Mouse (Mus musculus): ENCODE measurements at regions not wholly inside any gene's neighbourhood (a gene's known extent, or its start where the extent isn't known, plus 50 kb on each side); places are given as distances from the start of the nearest gene placed in this dataset.

- CTCF ChIA-PET, result no interaction called here
These were observed 611.4 kb upstream of the Clint1 start for GRCm38 (mm10) chr11:45240419-45240818.

DNA sequence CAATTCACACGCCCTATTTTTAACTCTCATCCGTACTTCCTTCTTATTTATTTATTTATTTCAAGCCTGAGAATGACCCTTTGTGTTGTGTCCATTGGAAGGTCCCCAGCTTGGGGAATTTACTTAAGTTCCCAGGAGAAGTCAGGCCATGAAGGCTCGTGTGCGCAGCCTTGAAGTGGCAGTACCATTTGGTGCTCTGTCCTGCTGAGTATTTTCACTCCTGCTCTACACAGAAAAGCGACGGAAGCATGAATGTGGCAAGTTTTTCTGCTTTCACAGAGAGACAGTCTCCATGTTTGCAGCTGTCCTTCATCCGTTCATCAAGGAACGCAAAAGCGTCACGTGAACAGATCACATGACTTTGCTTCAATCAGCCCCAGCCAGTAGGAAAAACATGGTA, 610.2 kb upstream of the Clint1 start:
- CTCF ChIA-PET, result no interaction called here

GRCm38 (mm10) chr11:45244796-45245195, 607.1 kb upstream of the Clint1 start:
- CTCF ChIA-PET, result no interaction called here

GRCm38 (mm10) chr11:45256019-45256418, 595.8 kb upstream of the Clint1 start:
- CTCF ChIA-PET, result no interaction called here

DNA sequence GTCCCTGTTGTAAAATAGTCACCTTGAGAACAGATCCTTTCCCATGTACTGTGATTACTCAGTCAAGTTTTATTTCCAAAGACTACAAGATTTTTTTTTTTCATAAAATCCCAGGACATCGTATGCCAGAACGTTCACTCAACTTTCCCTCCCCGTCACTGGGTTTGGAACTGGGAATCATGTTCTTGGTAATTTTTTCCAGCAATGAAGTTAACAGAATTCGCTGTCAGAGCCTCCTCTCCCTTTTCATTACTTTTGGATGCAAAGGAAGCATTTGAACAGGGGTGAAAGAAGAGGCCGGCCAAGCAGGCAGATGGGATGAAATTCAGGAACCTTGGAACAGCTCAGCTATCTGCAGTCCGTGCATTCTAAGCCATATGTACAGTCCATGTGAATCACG, 589.7 kb upstream of the Clint1 start:
- CTCF ChIA-PET, result no interaction called here

GRCm38 (mm10) chr11:45264001-45264400, 587.9 kb upstream of the Clint1 start:
- CTCF ChIA-PET, result interaction anchor here (1.2 kb wide), 1 partner anchor 13 kb away, joined by 4 read pairs; no protein-coding TSS in a partner anchor

DNA sequence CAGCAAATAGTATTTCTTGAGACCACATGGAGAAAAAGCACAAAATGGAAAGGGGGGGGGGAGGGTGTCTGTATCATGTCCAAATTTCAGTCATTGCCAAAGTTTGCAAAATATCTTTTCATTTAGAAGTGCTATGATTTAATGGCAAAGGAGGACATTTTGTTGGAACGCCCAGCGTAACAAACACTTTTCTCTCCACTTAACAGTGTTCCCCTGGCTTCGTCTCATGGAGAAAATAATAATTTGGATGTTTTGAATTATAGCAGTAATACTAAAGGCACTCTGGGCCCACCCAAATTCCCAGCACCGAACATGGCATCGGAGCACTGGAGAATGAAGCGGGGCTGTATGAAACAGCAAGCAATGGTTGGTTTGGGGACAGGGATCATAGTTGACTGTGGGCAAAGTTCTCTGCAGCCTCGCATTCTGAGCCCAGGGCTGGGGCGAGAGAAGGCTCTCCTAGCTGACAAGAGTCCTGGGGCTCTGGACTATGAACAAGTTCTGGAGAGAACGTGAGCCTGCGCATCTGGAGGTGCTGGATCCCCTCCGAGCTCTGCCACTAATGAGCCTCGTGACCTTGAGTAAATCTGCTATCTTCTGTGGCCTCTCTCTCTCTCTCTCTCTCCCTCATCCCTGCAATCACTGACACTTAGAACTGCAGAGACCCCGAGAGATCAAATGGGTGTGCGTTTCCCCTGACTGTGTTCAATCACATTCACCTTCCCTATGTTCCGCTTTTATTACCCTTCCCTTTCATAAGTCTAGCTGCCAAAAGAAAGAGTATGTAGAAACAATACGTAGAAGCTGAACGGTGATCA, 586.5 kb upstream of the Clint1 start:
- CTCF ChIA-PET, result no interaction called here

DNA sequence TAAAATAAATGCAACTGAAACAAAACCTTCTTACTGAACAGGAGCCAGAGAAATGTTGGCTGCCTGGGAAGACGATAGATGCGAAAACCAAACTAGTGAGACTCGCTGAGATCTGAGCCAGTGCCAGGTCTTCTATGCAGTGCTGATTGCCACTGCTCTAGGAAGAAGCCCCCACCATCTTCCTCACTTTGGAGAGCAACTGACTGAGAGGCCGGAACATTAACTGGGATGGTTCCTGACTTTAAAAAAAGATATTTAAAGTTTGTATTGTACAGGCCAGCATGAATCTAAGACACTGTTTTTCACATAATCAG, 585.9 kb upstream of the Clint1 start:
- CTCF ChIA-PET, result no interaction called here

DNA sequence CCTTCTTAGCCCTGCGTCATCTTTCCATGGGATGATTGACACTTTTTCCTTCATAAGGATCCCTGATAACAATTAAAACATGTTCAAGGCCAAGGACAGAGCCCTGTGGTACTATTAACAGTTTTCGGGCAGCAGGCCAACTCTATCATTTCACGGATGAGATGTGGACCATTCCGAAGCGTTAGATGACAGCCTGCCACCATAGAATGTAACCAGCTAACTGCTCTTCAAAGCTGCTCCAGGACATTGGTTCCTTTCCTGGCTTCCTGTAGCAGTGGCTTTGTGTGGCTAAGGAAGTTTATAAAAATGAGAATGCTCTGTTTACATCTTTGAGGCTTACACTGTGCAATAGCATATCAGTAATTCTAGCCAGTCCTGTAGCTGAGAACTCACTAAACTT, 582.6 kb upstream of the Clint1 start:
- CTCF ChIA-PET, result interaction anchor here (0.6 kb wide), 1 partner anchor 261 kb away, joined by 3 read pairs; no protein-coding TSS in a partner anchor

GRCm38 (mm10) chr11:45271206-45271605, 580.6 kb upstream of the Clint1 start:
- CTCF ChIA-PET, result interaction anchor here (0.6 kb wide), 2 partner anchors 42 to 337 kb away, joined by 3 to 5 read pairs; no protein-coding TSS in a partner anchor

DNA sequence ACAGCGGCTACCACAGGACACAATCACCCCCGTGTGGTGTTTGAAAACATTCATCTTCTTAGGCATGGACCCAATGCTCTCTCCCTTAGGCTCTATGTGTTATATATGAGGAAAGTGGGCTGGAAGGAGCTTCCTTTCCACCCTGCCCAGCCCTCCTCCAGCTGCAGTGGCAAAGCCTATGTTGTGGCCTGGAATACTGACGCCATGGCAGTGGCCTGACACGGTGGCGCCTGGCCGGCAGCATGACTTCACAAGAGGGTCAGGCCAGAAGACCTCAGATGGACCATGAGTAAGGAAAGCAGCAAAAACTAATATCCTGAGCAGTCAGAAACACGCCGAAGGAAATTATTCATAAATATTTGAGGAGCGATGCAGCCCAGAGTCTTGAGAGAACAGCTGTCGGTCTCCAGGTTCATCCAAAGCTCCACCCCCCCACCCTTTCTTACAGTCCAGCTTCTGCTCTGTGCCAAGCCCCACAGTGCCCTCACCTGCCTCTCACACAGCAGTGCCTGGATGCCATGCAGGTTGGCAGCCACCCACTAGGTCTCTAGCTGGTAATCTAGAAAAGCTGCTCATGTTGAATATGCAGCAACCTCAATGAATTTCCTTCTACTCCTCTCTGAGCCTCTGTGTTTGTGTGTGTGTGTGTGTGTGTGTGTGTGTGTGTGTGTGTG, 577.3 kb upstream of the Clint1 start:
- CTCF ChIA-PET, result interaction anchor here (0.6 kb wide), 2 partner anchors 10 to 667 kb away, joined by 3 to 4 read pairs; no protein-coding TSS in a partner anchor

GRCm38 (mm10) chr11:45275170-45275569, 576.7 kb upstream of the Clint1 start:
- CTCF ChIA-PET, result no interaction called here

DNA sequence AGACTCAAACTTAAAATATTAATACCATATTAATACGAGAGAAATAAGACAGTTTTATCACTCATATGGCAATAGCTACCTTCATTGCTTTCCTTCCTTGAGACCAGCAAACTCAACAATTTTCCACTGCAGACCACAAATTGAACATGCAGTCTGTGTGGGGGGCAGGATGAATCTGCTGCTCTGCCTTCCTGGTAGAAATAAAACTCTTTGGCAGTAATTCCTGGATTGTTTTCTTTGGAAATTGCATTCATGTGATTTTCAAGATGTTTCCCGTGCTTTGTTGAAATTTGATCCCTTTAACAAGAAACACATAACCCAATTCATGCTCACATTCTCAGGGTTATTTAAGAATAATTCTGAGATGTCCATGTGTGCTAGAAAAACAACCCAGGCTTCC, 555.1 kb upstream of the Clint1 start:
- CTCF ChIA-PET, result no interaction called here

DNA sequence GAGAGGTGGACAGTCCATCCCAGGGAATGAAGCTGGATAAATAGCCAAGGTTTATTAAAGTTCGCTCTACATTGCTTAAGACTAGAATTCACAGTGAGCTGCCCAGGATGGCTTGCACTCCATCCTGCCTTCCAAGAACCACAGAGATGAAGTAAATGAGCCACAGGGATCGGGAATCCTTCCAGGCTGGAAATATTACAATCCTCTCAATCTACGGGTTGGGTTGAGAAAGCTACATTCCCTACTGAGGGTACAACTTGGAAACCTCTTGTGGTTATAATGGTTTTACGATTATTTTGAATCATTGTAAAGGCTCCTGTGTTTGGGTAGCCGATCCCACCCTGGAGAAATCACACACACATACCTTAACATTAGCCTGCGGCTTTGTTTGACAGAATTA, 539.9 kb upstream of the Clint1 start:
- CTCF ChIA-PET, result no interaction called here

DNA sequence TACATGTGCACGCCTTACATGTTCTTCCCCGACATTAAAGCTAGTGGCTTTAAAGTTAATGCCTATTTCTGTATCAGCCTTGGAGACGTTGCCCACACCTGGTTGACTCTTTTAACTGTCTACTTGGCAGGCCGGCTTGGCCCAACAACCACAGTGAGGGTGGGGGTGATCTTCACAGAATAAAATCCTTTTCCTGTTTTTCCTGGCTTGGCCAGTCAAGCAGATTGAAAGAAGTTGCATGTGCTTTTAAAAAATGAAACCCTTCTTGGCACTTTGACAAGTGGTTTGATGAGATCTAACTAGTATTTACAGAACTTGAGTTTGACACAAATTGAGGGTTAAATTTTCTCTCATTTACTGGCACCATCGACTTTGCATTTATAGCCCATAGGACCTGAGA, 528.1 kb upstream of the Clint1 start:
- CTCF ChIA-PET, result interaction anchor here (0.7 kb wide), 1 partner anchor 15 kb away, joined by 5 read pairs; no protein-coding TSS in a partner anchor

DNA sequence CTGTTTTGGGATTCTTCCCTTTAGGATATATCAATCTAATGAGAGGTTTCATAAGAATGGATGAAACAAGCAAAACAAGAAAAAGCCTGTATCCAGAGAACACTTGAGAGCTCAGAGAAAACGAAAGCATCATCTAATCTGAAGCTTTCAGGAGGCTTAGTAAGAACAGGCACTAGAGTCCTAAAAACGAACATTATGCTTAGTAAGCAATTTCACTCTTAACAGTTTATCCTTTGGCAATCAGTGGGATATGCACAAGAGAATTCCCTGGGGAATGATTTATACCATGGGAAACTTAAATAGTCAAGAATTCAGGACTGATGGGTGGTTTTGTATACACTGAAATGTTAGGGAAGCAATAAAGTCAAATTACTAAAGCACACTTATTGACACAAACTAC, 521.5 kb upstream of the Clint1 start:
- CTCF ChIA-PET, result no interaction called here

DNA sequence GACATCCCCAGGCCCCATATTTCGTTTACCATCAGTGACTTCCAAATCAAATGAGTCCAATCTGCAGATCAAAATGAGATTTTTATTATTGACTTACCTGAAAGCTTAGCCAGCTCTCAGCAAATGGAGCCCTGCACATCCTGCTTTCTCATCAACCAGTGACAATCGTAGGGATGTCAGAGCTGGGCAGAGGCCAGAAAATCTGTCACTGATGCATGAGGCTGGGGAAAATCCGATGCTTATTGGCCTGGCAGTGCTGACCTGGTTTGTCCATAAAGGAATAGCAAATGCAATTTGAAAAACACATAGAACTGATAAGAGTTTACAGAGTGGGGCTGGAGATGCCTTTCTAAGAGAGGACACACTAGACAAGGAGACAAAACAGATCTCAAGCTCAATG, 518.1 kb upstream of the Clint1 start:
- CTCF ChIA-PET, result no interaction called here

- CTCF ChIA-PET, result no interaction called here
These were observed 502.5 kb upstream of the Clint1 start for GRCm38 (mm10) chr11:45349331-45349730.

- CTCF ChIA-PET, result no interaction called here
These were observed 486.5 kb upstream of the Clint1 start for GRCm38 (mm10) chr11:45365343-45365742.

DNA sequence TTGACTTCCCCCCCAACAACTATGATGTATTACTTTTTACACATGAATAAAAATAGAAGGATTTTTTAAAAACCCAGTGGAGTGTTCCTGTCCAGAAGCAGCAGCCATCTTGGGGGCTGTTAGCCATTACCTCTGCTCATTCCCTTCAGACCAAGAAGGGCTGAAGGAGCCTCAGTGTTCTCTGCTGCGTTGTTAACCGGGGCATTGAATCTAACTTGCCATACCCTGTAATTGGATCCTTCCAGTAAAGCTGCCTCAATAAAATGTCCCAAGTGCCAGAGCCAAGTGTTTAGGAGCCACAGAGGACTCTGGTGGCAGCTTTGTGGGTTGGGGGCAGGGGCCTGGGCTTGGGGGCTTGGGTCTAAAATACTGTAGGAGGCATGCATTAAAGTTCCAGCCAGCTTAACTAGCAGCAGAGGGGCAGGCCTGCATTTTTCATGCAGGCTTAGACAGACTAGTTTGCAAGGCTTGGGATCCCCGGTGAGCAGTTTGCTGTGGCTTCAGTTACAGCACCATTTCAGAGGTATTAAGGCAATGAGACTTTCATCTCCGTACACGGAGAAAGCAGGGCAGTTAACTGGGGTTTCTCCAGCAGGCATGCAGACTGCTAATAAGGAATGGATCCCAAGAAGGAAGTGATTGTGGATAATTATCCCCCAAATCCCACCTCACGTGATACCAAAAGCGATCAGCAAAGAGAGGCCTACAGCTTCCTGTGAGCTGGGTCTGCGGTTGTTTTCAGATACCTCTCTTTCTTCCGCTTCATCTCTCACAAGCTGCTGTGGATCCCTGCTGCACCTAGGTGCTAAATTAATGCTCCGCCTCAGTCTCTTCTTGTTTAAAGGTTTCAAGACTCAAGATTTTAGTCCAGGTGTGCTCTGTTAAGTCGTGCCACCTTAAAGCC, 462.4 kb upstream of the Clint1 start:
- CTCF ChIA-PET, result no interaction called here

DNA sequence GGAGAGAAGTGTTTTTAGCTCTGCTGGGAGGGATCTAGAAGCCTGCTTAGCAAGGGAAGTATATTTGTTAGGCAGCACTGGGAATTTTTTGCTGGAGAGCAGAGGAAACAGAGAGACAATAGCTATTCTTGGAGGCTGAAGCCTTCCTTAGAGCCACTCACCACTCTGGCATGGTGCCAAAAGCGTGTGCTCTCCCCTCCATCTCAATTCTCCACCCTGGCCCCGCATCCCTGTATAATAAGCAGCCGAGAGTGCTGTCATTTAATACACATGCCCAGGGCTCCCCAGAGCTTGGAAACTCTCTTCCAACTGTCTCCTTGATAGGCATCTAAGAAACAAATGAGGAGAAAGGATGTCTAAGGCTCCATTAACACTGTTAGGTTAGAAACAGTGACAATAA, 455.8 kb upstream of the Clint1 start:
- CTCF ChIA-PET, result no interaction called here

DNA sequence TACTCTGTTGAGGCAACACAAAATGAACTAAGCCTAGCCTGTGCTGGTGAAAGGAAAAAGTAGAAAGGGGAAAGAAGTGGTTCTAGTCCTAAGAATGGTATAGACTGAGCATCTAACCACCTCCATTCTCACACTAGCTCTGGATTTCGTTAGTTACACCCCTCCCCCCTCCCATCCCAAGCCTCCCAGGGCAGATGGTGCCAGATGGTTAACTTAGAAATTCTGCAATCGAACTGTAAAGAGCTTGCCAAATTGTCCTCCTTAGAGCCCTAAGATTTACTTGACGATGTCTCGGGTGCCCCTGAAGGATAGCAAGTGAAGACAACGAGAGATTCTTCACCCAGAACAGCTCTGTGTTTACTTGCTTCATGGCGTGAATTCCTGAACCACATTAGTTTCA, 453.7 kb upstream of the Clint1 start:
- CTCF ChIA-PET, result no interaction called here

All from spleen, embryonic (tissue).